Mouse (Mus musculus) heart, embryonic 13.5 days (tissue): Measurements from ENCODE around the gene Bud13. TPM values are rescaled to one million over a fixed set of nuclear protein-coding genes. Genes with fewer than 3 reads are reported as not detected.
"Not testable (repeated sequence)": the region's sequence is repeated elsewhere in the genome, so short reads cannot be mapped to it uniquely, and the experiment has no call there.

Experiments
- ATAC-seq: fragments of 200-750 bp; cut with Nextera tagmentation; 2 replicates; pipeline ENCODE4 v1.8.0; 2017; ENCODE audit warnings: moderate TSS enrichment; ENCODE audit not compliant: insufficient number of reproducible peaks, low FRiP score, low TSS enrichment; ENCODE audit errors: extremely low read depth
- H3K27ac ChIP-seq: fragments of 300-500 bp; sonication (generic); replicated peaks from 2 replicates; pipeline ENCODE4 v1.5.1; 2015; ENCODE audit warnings: moderate library complexity, mild to moderate bottlenecking, inconsistent platforms
- H3K27me3 ChIP-seq: fragments of 300-500 bp; sonication (generic); replicated peaks from 2 replicates; pipeline ENCODE4 v1.6.1; 2015; ENCODE audit warnings: mild to moderate bottlenecking, inconsistent platforms
- H3K36me3 ChIP-seq: fragments of 300-500 bp; sonication (generic); 2 replicates; pipeline ENCODE4 v1.6.1; 2015; ENCODE audit warnings: mild to moderate bottlenecking, inconsistent platforms
- H3K4me1 ChIP-seq: fragments of 300-500 bp; sonication (generic); 2 replicates; pipeline ENCODE4 v1.6.1; 2015; ENCODE audit warnings: inconsistent platforms
- H3K4me2 ChIP-seq: fragments of 300-500 bp; sonication (generic); 2 replicates; pipeline ENCODE4 v1.6.1; 2015; ENCODE audit warnings: inconsistent platforms, mild to moderate bottlenecking, moderate library complexity
- H3K4me3 ChIP-seq: fragments of 300-500 bp; sonication (generic); 2 replicates; pipeline ENCODE4 v1.5.1; 2015; ENCODE audit warnings: moderate library complexity, mild to moderate bottlenecking, inconsistent platforms
- H3K9ac ChIP-seq: fragments of 300-500 bp; sonication (generic); 2 replicates; pipeline ENCODE4 v1.6.1; 2015; ENCODE audit warnings: inconsistent platforms, mild to moderate bottlenecking, moderate library complexity
- H3K9me3 ChIP-seq: fragments of 300-500 bp; sonication (generic); 2 replicates; pipeline ENCODE4 v1.6.1; 2016; ENCODE audit warnings: inconsistent platforms
- WGBS: fragments of 180-500 bp; shearing (Covaris S2); methylation state at CpG from one replicate; pipeline ENCODE4 v1.1.7; 2015; ENCODE audit warnings: mixed read lengths; 5-methylcytosine and 5-hydroxymethylcytosine counted together
- polyA plus RNA-seq: library from polyadenylated mRNA; unstranded; fragments of >200 nt; fragmentation: Nextera tagmentation; extraction: Ambion mirVana; gene quantifications from 2 replicates; pipeline ENCODE4 v1.2.1, GENCODE M21; 2015

The Bud13 gene
- polyA plus RNA-seq, 1 experiment from 2014 or later: 15.4 TPM

- Histone ChIP-seq H3K4me3 (no peak overlapping the region), H3K9me3 (no peaks in the 10 kb centered on the region), H3K36me3 (peaks cover 27% of the 10 kb centered on the region), H3K4me2 (no peak overlapping the region), H3K27ac (no peak overlapping the region), H3K4me1 (no peaks in the 10 kb centered on the region), H3K9ac (no peak overlapping the region), H3K27me3 (peaks cover 6% of the 10 kb centered on the region; the same call in 1 of the 2 replicates)
- no peak for ATAC-seq
- 7% methylated on average over 2 of the region's 2 CpGs for WGBS
These were observed 19.3 kb downstream of the Bud13 start for GRCm38 (mm10) chr9:46302142-46302541.

DNA sequence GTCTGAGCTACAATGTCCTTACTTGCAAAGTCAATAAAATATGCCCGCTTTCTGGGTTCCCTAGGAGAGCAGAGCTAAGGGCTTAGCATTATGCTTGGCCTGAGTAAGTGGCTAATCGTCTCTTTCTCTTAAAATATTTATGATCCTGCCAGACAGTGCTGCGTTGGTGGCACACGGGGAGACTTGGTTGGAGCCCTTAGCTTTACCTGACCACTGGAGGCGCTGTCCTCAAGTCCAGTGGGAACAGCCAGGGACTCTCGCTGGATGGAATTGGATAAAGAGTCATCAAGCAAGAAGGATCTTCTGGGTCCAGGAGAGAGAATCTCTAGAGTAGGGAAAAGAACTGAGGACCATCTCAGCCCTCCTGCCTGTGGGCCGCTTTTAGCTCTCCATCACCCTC is 26.3 kb downstream of the Bud13 start:
- H3K9ac ChIP-seq: no peak overlapping the region
- no peak overlapping the region for H3K4me2 ChIP-seq
- no peaks in the 10 kb centered on the region for H3K36me3 ChIP-seq
- H3K4me1 ChIP-seq: 0 out of 2 replicates have a peak, but pooled peaks cover 8% of the 10 kb centered on the region
- H3K4me3 ChIP-seq: no peak overlapping the region
- peaks cover 33% of the 10 kb centered on the region for H3K27me3 ChIP-seq
- H3K27ac ChIP-seq: no peak overlapping the region
- H3K9me3 ChIP-seq: no peaks in the 10 kb centered on the region
- WGBS: 15% methylated on average over 7 of the region's 7 CpGs
- no peak for ATAC-seq

DNA sequence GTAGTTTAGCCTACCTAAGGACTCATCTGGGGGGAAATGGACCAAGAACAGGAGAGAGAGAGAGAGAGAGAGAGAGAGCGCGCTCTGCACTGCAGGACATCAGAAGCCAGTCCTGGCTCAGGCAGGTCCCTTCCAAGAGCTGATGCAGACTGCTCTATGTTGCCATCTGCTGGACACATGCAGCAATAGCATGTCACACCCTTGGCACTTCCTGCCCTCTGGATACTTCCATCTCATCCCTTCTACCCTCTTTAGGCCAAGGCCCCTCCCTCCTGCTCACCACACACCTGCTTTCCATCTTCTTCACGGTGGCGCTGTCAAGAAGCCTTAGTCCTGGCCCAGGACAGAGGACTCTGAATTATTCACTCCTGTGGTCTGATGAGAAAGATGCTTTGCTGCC is 31.7 kb downstream of the Bud13 start:
- no peaks in the 10 kb centered on the region for H3K36me3 ChIP-seq
- no peak for ATAC-seq
- no peak overlapping the region for H3K27ac ChIP-seq
- 0 out of 2 replicates have a peak, but pooled peaks cover 6% of the 10 kb centered on the region for H3K4me1 ChIP-seq
- H3K4me2 ChIP-seq: no peak overlapping the region
- 4% methylated on average over 4 of the region's 4 CpGs for WGBS
- 0 out of 2 replicates have a peak, but pooled peaks cover 3% of the 10 kb centered on the region for H3K9me3 ChIP-seq
- peaks cover 19% of the 10 kb centered on the region for H3K27me3 ChIP-seq
- no peak overlapping the region for H3K4me3 ChIP-seq
- H3K9ac ChIP-seq: no peak overlapping the region

DNA sequence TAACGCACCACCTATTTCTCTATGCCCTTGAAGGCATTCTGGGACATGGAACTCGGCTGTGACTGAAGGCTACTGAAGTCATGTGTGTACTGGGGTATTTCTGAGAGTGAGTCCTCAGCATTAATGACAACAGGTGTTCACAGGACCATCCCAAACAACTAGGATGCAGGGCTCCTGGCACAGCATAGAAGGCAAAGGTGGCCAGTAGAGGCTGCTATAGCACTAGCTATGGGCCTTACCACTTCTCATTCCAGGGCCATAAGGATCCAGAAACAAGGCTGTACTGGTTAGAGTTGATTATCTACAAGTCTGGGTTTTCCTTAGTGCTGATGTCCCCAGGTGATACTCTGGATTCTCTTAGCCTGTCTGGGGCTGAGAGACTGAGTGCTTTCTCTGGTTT is 32.1 kb downstream of the Bud13 start:
- no peak overlapping the region for H3K4me3 ChIP-seq
- no peak overlapping the region for H3K9ac ChIP-seq
- H3K4me1 ChIP-seq: 0 out of 2 replicates have a peak, but pooled peaks cover 6% of the 10 kb centered on the region
- peaks cover 19% of the 10 kb centered on the region for H3K27me3 ChIP-seq
- 0 out of 2 replicates have a peak, but pooled peaks cover 7% of the 10 kb centered on the region for H3K9me3 ChIP-seq
- no peak for ATAC-seq
- 42% methylated on average over 2 of the region's 2 CpGs for WGBS
- no peak overlapping the region for H3K4me2 ChIP-seq
- no peaks in the 10 kb centered on the region for H3K36me3 ChIP-seq
- H3K27ac ChIP-seq: no peak overlapping the region

DNA sequence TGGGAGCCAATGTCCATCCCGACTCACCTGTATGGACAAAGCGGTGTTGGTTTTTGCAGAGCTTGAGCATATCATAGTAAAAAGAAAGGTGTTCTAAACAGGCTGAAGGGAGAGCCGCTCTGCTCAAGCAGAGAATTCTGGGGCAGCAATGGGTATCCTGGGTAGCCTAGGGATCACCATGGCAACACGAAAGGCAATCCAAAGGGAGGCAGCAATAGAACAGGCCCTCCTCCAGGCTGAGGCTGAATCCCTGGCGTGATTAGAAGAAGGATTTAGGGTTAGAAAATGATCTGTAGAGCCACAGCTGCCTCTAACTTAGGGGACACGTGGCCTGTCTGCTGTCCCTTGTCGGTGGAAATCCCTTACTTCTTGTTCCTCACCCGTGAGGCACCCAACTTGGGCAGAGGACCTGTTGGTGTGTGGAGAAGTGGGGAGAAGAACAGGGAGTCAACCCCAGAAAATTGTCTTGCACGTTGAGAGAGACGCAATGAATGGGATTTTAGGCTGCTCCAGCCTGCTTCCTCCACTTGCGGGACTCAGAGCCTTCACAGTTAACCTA is 33.1 kb downstream of the Bud13 start:
- no peak overlapping the region for H3K9ac ChIP-seq
- no peaks in the 10 kb centered on the region for H3K36me3 ChIP-seq
- peaks cover 19% of the 10 kb centered on the region for H3K27me3 ChIP-seq
- no peak overlapping the region for H3K27ac ChIP-seq
- H3K4me1 ChIP-seq: 0 out of 2 replicates have a peak, but pooled peaks cover 6% of the 10 kb centered on the region
- 53% methylated on average over 11 of the region's 11 CpGs for WGBS
- H3K9me3 ChIP-seq: 0 out of 2 replicates have a peak, but pooled peaks cover 8% of the 10 kb centered on the region
- H3K4me3 ChIP-seq: no peak overlapping the region
- H3K4me2 ChIP-seq: no peak overlapping the region
- no peak for ATAC-seq

DNA sequence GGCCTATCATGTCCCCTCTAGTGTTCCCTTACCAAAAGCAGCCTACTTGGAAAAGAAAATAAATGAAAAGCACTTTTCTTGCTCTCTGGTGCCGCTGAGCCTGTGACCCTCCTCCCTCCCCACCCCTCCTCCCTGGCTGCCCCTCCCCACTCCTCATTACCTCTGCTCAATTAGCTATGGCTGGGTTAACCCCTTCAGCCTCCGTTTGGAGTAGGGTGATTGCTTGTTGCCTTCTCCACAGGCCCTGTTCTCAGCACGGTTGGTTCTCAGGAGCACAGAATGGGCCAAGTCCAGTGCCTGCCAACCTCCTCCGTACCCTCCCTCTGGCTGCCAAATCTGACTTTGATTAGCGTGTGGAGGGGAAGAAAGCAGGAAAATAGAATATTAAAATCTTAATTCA is 33.6 kb downstream of the Bud13 start:
- 26% methylated on average over 5 of the region's 5 CpGs for WGBS
- 0 out of 2 replicates have a peak, but pooled peaks cover 5% of the 10 kb centered on the region for H3K4me1 ChIP-seq

GRCm38 (mm10) chr9:46316909-46317308 is 34.1 kb downstream of the Bud13 start:
- WGBS: 57% methylated on average over 8 of the region's 8 CpGs
- H3K4me3 ChIP-seq: no peak overlapping the region
- peaks cover 19% of the 10 kb centered on the region for H3K27me3 ChIP-seq
- 0 out of 2 replicates have a peak, but pooled peaks cover 8% of the 10 kb centered on the region for H3K9me3 ChIP-seq
- H3K27ac ChIP-seq: no peak overlapping the region
- H3K4me1 ChIP-seq: no peaks in the 10 kb centered on the region
- no peak overlapping the region for H3K4me2 ChIP-seq
- no peaks in the 10 kb centered on the region for H3K36me3 ChIP-seq
- no peak for ATAC-seq
- no peak overlapping the region for H3K9ac ChIP-seq

More for the DNA sequence above, 33.6 kb downstream of the Bud13 start:
- ATAC-seq: no peak
- Histone ChIP-seq H3K27me3 (peaks cover 19% of the 10 kb centered on the region), H3K4me2 (no peak overlapping the region), H3K9ac (no peak overlapping the region), H3K4me3 (no peak overlapping the region), H3K27ac (no peak overlapping the region), H3K9me3 (0 out of 2 replicates have a peak, but pooled peaks cover 8% of the 10 kb centered on the region), H3K36me3 (no peaks in the 10 kb centered on the region)

DNA sequence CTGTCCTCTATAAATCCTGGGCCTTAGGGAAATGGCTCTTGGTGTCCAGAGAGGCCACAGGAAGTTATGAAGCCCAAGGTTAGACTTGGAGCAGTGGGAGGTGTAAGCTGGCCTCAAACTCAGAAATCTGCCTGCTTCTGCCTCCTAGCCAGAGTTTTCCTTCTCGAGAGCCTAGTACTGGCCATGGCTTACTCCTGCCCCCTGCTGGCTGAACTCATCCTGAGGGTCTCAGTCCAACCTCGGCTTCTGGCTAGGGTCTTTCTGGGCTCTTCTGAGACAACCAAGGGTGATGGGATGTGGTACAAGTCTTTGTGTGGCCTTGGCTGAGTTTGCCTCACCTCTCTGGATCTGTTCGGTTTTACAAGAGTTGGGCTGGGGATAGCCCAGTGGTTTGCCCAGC is 35.1 kb downstream of the Bud13 start:
- no peak for ATAC-seq
- H3K4me1 ChIP-seq: no peaks in the 10 kb centered on the region
- H3K9ac ChIP-seq: no peak overlapping the region
- 73% methylated on average over 3 of the region's 3 CpGs for WGBS
- H3K9me3 ChIP-seq: 0 out of 2 replicates have a peak, but pooled peaks cover 8% of the 10 kb centered on the region
- H3K27me3 ChIP-seq: peaks cover 19% of the 10 kb centered on the region
- H3K4me3 ChIP-seq: no peak overlapping the region
- H3K27ac ChIP-seq: no peak overlapping the region
- H3K4me2 ChIP-seq: no peak overlapping the region
- H3K36me3 ChIP-seq: no peaks in the 10 kb centered on the region

DNA sequence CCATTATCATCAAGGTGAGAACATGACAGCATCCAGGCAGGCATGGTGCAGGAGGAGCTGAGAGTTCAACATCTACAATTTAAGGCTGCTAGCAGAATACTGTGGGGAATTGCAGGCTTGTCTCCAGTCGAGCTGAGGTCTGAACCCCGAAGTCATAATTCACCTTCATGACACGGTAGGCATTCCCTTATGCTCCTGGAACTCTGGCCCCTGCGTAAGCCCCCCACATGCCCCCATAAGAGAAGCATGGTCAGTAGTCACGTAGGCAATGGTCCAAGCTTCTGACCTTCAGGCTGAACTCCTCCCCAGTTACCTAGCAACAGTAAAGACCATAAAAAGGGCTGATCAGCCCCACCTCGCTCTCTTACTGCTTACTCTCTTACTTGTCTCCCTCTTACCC is 37.1 kb downstream of the Bud13 start, which contains the start of gene 4931429L15Rik:
Gene 4931429L15Rik, minus strand, starts transcription at position 101 of the 400 bp plus-strand sequence.
- H3K27me3 ChIP-seq: peaks cover 16% of the 10 kb centered on the region
- not testable (repeated sequence) for H3K4me2 ChIP-seq, H3K36me3 ChIP-seq, H3K4me1 ChIP-seq, H3K9ac ChIP-seq, ATAC-seq, H3K9me3 ChIP-seq, H3K27ac ChIP-seq, H3K4me3 ChIP-seq
- 77% methylated on average over 6 of the region's 6 CpGs for WGBS

DNA sequence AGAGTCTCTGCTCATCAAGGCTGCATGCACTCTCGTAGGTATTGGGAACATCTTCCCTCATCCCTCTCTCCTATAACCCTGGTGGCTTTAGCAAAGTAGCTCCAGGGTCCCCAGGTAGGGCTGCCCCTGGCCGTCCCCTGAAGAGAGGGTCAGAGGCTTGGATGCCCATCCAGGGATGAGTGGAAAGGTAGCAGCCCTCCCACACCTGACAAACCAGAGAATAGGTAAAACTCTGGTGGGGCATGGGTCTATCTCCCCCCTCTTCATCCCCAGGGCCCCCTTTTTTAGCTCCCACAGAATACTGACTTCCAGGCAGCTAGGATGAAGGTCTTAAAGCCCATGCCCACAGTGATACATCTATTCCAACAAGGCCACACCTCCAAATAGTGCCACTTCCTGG is 37.7 kb downstream of the Bud13 start:
- no peaks in the 10 kb centered on the region for H3K36me3 ChIP-seq
- 72% methylated on average over 2 of the region's 2 CpGs for WGBS
- 0 out of 2 replicates have a peak, but pooled peaks cover 8% of the 10 kb centered on the region for H3K9me3 ChIP-seq
- no peaks in the 10 kb centered on the region for H3K4me1 ChIP-seq
- H3K9ac ChIP-seq: no peak overlapping the region
- H3K27me3 ChIP-seq: peaks cover 11% of the 10 kb centered on the region
- ATAC-seq: no peak
- no peak overlapping the region for H3K27ac ChIP-seq
- no peak overlapping the region for H3K4me2 ChIP-seq
- no peak overlapping the region for H3K4me3 ChIP-seq

DNA sequence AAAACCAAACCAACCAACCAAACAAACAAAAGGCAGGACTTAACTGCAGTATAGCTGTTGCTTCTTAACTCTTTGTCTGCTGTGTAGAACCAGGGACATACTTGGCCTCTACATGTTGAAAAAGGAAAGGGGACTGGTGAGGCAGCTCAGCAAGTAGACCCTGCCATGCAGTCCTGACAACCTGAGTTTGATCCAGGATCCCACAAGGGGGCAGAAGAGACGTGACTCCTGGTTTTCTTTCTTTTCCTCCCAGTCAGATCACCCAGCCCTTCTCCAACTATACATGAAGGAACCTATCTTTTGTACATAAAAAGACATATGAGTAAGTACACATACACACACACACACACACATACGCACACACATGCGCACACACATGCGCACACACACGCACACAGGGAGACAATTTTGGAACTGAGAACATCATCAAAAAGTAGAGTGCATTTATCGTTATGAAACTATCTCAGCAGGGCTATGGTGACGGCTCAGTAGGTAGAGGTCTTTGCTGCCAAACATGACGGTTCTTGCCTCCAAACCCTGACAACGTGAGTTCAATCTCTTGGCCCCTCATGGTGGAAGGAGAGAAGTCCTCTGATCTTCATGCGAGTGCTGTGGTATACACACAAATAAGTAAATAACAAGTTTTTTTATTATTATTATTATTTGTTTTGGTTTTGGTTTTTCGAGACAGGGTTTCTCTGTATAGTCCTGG is 44.0 kb downstream of the Bud13 start:
- Histone ChIP-seq H3K27ac (no peak overlapping the region), H3K9ac (no peak overlapping the region), H3K4me3 (no peak overlapping the region), H3K4me1 (peaks cover 20% of the 10 kb centered on the region), H3K9me3 (no peaks in the 10 kb centered on the region), H3K4me2 (no peak overlapping the region), H3K27me3 (peaks cover 8% of the 10 kb centered on the region), H3K36me3 (no peaks in the 10 kb centered on the region)
- ATAC-seq: no peak
- 84% methylated on average over 11 of the region's 11 CpGs for WGBS
